Mouse (Mus musculus) stomach, embryonic 14.5 days (tissue): ENCODE data around the gene Pak2. TPM values are rescaled to one million over a fixed set of nuclear protein-coding genes. Genes with fewer than 3 reads are reported as not detected.
"Not testable (repeated sequence)": the region's sequence is repeated elsewhere in the genome, so short reads cannot be mapped to it uniquely, and the experiment has no call there.

Experiments used
- ATAC-seq: fragments of 200-750 bp; cut with Nextera tagmentation; 2 replicates; pipeline ENCODE4 v1.8.0; 2017; ENCODE audit warnings: low read depth, moderate TSS enrichment; ENCODE audit not compliant: insufficient number of reproducible peaks, insufficient read depth, low FRiP score
- H3K27ac ChIP-seq: fragments of 300-500 bp; sonication (generic); 2 replicates; pipeline ENCODE4 v1.5.1; 2014; ENCODE audit warnings: mild to moderate bottlenecking, low read length, moderate library complexity, mixed read lengths
- H3K27me3 ChIP-seq: fragments of 300-500 bp; sonication (generic); 2 replicates; pipeline ENCODE4 v1.6.1; 2014; ENCODE audit warnings: low read length, control low read depth, mixed read lengths; ENCODE audit not compliant: control insufficient read depth, insufficient read depth
- H3K36me3 ChIP-seq: fragments of 300-500 bp; sonication (generic); 2 replicates; pipeline ENCODE4 v1.6.1; 2014; ENCODE audit warnings: mild to moderate bottlenecking, control low read depth, low read length, moderate library complexity, mixed read lengths; ENCODE audit not compliant: control insufficient read depth, insufficient read depth
- H3K4me1 ChIP-seq: fragments of 300-500 bp; sonication (generic); 2 replicates; pipeline ENCODE4 v1.6.1; 2014; ENCODE audit warnings: low read length, control low read depth, mixed read lengths; ENCODE audit not compliant: control insufficient read depth, insufficient read depth
- H3K4me2 ChIP-seq: fragments of 300-500 bp; sonication (generic); replicated peaks from 2 replicates; pipeline ENCODE4 v1.6.1; 2014; ENCODE audit warnings: low read depth, low read length, control low read depth
- H3K4me3 ChIP-seq: fragments of 300-500 bp; sonication (generic); 2 replicates; pipeline ENCODE4 v1.5.1; 2014; ENCODE audit warnings: low read depth, low read length, control low read depth
- H3K9ac ChIP-seq: fragments of 300-500 bp; sonication (generic); replicated peaks from 2 replicates; pipeline ENCODE4 v1.6.1; 2014; ENCODE audit warnings: low read depth, mild to moderate bottlenecking, control low read depth, low read length, moderate library complexity, mixed read lengths
- H3K9me3 ChIP-seq: fragments of 300-500 bp; sonication (generic); 2 replicates; pipeline ENCODE4 v1.6.1; 2016; ENCODE audit warnings: low read depth, low read length, control low read depth; ENCODE audit not compliant: control insufficient read depth
- WGBS: fragments of 180-500 bp; shearing (Covaris S2); extraction: QIAGEN DNeasy Blood & Tissue Kit; methylation state at CpG from one replicate; pipeline ENCODE4 v1.1.7; 2014; 5-methylcytosine and 5-hydroxymethylcytosine counted together
- polyA plus RNA-seq: library from polyadenylated mRNA; unstranded; fragments of >200 nt; fragmentation: Nextera tagmentation; extraction: Ambion mirVana; gene quantifications from 2 replicates; pipeline ENCODE4 v1.2.1, GENCODE M21; 2014

The Pak2 gene
- polyA plus RNA-seq, 1 experiment from 2014 or later = 40.1 TPM

DNA sequence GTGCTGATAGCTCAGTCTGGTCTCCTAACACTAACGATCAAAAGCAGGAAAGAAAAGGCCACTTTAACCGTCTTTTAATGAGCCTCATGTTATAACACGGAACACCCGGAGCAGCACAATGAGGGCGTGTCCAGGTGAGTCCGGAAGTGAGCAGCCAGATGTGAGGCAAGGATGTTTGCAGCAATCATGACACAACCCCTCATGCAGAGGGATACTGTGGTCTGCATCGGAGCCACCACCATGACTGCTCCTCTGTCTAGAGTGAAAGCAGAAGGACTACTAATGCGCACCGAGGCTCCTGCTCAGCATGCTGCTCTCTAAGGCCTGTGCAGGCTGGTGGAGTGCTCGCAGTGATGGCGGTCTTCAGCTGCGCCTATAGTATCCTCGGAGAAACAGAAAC is 23.2 kb upstream of the Pak2 start:
- Histone ChIP-seq H3K4me1 (peaks cover 4% of the 10 kb centered on the region; the same call in 1 of the 2 replicates), H3K27ac (no peak overlapping the region), H3K4me3 (no peak overlapping the region), H3K4me2 (no peak overlapping the region), H3K27me3 (no peaks in the 10 kb centered on the region), H3K9ac (no peak overlapping the region), H3K36me3 (peaks cover 12% of the 10 kb centered on the region; the same call in 1 of the 2 replicates), H3K9me3 (no peaks in the 10 kb centered on the region)
- WGBS = 92% methylated on average over 13 of the region's 13 CpGs
- no peak for ATAC-seq

DNA sequence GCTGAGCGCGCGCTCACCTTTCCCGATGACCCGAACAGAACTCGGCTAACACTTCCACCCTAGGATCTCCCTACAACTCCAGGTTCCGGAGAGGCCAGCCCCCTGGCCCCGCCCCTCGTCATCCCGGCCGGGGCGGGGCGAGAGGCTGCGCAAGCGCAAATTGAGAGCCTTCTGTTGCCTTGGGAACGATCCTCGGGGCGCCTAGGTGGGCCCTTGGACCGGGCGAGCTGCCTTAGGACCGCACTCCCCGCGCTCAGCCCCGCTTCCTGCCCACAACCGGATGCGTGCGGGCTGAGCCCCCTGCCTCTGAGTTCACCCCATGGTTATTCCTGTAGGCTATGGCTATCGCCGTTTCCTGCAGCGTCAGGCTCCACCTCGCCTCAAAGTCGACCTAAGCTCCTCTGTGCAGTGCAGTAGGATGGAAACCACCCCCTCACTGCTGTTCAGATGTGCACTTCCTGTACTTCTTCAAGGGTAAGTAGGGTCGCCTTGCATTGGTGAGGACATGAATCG is 20.6 kb upstream of the Pak2 start, which contains the start of the genes Pigx and Cep19:
TSS of gene Pigx (minus strand) at position 103 of the 513 bp plus-strand sequence.
TSS of gene Cep19 (plus strand) at position 163 of the 513 bp plus-strand sequence.
- H3K27ac ChIP-seq = peak within 1 kb of the TSS; percentile 61; the same call in 1 of the 2 replicates
- no peaks in the 10 kb centered on the region for H3K27me3 ChIP-seq
- peaks cover 4% of the 10 kb centered on the region; the same call in 1 of the 2 replicates for H3K4me1 ChIP-seq
- H3K9me3 ChIP-seq = no peaks in the 10 kb centered on the region
- peaks cover 4% of the 10 kb centered on the region; the same call in 1 of the 2 replicates for H3K36me3 ChIP-seq
- peak within 1 kb of the TSS; percentile 80 for H3K4me2 ChIP-seq
- peak; percentile 96 for ATAC-seq
- H3K9ac ChIP-seq = peak within 1 kb of the TSS; percentile 78
- H3K4me3 ChIP-seq = peak within 1 kb of the TSS; percentile 83
- under 1% methylated on average over 34 of the region's 34 CpGs for WGBS

DNA sequence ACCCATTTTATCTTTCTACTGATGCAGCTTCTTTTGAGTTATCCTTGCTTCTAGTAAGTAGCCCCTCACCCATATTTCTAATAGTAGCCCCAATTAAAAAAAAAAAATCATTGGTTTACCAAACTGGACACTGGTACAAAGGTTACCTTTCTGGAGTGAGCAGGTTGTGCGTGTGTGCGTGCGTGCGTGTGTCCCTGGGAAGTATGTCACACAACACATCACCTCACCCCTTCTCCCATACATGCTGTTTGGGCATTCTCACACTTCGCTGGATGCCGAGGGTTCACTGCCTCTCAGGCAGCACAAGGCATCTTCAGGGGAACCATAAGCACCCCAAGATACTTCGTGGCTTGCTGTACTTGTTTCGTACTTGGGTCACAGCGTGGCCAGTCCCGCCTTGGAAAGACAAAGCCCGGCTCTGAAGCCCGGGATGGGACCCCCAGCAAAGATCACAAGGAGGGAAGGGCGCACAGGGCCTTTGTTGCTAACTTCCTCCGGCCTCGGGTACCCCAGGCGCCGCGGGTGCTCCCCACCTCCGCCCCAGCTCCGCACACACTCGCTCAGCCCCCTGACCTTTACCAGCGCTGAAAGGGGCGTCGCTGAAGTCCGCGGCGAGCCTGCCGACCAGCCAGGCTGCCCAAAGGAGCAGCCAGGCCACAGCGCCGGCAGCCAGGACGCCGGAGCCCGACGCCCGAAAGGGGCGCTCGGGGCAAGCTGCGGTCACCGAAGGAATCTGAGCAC is 19.9 kb upstream of the Pak2 start:
- H3K9ac ChIP-seq = peak overlapping the region; percentile 78
- no peaks in the 10 kb centered on the region for H3K9me3 ChIP-seq
- ATAC-seq = peak; percentile 76
- H3K27ac ChIP-seq = peak overlapping the region; percentile 61; the same call in 1 of the 2 replicates
- H3K27me3 ChIP-seq = no peaks in the 10 kb centered on the region
- H3K4me1 ChIP-seq = peaks cover 4% of the 10 kb centered on the region; the same call in 1 of the 2 replicates
- under 1% methylated on average over 37 of the region's 39 CpGs for WGBS
- H3K4me2 ChIP-seq = peak overlapping the region; percentile 80
- H3K4me3 ChIP-seq = peak overlapping the region; percentile 83
- peaks cover 4% of the 10 kb centered on the region; the same call in 1 of the 2 replicates for H3K36me3 ChIP-seq

DNA sequence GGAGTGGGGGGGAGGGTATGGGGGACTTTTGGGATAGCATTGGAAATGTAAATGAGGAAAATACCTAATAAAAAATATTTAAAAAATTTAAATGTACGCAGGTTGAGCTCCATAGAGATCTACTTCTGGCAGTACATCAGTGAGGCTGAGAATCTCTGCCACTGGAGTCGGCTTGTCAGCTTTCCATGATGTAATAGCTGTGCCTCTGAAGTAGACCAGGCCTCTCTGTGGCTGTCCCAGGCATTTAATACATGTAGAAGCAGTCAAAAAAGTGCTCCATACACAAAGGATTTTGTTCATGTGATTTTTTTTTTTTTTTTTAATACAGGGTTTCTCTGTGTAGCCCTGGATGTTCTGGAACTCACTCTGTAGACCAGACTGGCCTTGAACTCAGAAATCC is 18.6 kb upstream of the Pak2 start:
- WGBS = 84% methylated on average over 2 of the region's 2 CpGs
- H3K27me3 ChIP-seq, ATAC-seq: not testable (repeated sequence)

DNA sequence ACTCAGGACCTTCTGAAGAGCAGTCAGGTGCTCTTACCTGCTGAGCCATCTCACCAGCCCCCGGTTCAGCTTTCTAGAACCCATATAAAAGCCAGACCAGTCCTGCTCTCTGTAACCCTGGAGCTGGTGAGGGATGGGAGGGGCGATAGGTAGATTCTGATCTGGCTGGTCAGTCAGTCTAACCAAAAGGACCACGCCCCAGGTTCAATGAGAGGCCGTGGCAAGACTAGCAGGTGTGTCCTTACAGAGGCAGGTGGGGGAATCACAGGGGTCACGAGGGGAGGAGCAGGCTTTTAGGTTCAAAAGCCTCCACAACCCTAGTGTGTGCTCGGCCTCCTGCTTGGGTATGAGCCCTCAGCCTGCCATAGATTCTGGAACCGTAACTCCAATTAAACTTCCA is 12.3 kb upstream of the Pak2 start:
- Histone ChIP-seq H3K9me3 (no peaks in the 10 kb centered on the region), H3K27ac (no peak overlapping the region), H3K4me3 (no peak overlapping the region), H3K27me3 (no peaks in the 10 kb centered on the region), H3K4me2 (no peak overlapping the region), H3K9ac (no peak overlapping the region), H3K4me1 (no peaks in the 10 kb centered on the region), H3K36me3 (peaks cover 42% of the 10 kb centered on the region)
- WGBS = 91% methylated on average over 7 of the region's 7 CpGs
- no peak for ATAC-seq

More for the DNA sequence above, 18.6 kb upstream of the Pak2 start:
- H3K9me3 ChIP-seq, H3K4me2 ChIP-seq, H3K4me1 ChIP-seq, H3K4me3 ChIP-seq, H3K36me3 ChIP-seq, H3K9ac ChIP-seq, H3K27ac ChIP-seq: not testable (repeated sequence)

DNA sequence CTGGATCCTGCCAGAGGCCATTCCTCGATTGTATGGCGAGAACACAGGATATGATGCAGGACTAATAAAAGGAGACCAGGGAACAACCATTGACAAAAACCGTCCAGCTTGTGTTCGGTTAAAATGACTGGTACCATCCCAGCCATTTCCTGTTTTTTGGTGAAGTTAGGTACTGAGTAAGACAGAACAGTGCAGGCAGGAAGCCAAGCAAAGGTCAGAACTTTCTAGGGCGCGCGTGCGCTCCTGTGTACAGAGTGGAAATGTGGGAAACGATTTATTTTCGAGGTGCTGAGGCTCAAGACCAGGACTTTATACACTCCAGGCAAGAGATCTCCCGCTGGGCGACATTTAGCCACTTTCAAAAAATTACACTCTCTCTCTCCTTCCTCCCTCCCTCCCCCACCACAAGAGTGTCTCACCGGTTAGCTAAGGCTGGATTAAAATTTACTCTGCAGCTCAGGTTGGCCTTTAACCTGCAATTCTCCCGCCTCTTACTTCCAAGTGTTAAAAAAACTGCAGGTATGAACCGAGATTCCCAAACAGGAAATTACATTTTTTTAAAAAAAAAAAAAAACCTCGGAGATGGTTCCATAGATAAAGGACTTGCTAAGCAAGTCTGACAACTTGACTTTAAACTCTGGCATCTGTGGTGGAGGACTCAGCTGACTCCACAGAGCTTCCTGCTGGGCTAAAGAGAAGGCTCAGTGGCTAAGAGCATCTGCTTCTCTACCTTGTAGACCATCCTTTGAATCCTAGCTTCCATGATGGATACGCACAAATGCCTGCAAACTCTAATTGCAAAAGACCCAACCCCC is 8.7 kb upstream of the Pak2 start:
- no peak for ATAC-seq
- Histone ChIP-seq H3K4me3 (no peak overlapping the region), H3K27ac (no peak overlapping the region), H3K27me3 (no peaks in the 10 kb centered on the region), H3K9me3 (no peaks in the 10 kb centered on the region), H3K36me3 (peaks cover 56% of the 10 kb centered on the region), H3K4me2 (no peak overlapping the region), H3K4me1 (no peaks in the 10 kb centered on the region), H3K9ac (no peak overlapping the region)
- 68% methylated on average over 17 of the region's 17 CpGs for WGBS

DNA sequence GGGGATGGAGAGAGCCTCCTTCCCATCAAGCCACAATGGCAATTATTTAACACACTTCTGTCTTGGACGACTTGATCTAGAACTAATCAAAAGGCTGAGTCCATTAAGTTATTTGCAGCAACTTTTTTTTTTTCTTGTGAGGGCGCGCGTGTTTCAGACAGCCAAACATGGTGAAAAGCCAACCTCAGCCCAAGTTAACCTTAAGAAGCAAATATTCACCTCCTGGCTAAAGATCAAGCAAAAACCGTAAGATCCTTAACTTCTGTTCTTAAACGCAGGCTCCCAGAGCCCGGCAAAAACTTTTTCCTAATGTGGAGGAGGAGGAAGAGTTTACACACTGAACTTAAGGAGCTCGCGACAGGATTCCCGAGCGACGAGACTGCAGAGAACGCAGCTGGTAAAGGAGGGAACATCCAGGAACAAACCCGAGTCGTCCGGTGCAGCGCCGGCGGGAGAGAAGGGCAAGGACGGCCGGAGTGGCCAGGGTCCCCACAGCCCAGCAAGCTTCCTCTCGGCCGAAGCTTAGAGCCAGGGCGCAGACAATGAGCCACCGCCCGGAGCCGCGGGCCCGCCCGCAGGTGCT is 643 bp downstream of the Pak2 start:
- H3K4me3 ChIP-seq = peak overlapping the region; percentile 88
- H3K27ac ChIP-seq = peak overlapping the region; percentile 96
- no peak for ATAC-seq
- H3K9me3 ChIP-seq = no peaks in the 10 kb centered on the region
- peak overlapping the region; percentile 56 for H3K4me2 ChIP-seq
- WGBS = under 1% methylated on average over 27 of the region's 30 CpGs
- no peaks in the 10 kb centered on the region for H3K27me3 ChIP-seq
- peaks cover 9% of the 10 kb centered on the region; the same call in 1 of the 2 replicates for H3K4me1 ChIP-seq
- H3K36me3 ChIP-seq = no peaks in the 10 kb centered on the region
- H3K9ac ChIP-seq = peak overlapping the region; percentile 98
